Mouse (Mus musculus): ENCODE results near the gene Zkscan17.

DNA sequence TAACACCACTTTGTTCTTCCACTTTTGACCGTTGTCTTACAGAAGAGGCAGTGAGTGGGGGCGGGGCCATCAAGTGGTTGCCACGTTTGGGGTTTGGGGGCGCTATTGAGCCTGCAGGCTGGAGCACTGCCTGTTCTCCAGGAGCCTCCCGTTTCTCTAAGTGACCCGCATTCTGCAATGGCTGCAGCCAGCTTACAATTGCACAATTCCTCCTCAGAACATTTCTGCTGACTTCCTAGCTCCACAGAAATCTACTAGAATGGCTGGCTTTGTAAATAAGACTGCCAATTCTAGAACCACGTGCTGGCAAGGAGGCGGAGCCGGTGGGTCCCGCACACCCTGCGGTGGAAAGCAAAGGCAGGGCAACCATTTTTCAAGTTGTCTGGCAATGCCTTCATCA lies 11.8 kb upstream of the Zkscan17 start:
- TF ChIP-seq CTCF (IDR thresholded peaks at IDR 0.05; ENCODE audit: insufficient read depth, low read depth, low read length): no peak
- TF ChIP-seq POLR2A (IDR thresholded peaks at IDR 0.05; ENCODE audit: insufficient read depth, low read depth, low read length): no peak
